In the genomic region with DNA sequence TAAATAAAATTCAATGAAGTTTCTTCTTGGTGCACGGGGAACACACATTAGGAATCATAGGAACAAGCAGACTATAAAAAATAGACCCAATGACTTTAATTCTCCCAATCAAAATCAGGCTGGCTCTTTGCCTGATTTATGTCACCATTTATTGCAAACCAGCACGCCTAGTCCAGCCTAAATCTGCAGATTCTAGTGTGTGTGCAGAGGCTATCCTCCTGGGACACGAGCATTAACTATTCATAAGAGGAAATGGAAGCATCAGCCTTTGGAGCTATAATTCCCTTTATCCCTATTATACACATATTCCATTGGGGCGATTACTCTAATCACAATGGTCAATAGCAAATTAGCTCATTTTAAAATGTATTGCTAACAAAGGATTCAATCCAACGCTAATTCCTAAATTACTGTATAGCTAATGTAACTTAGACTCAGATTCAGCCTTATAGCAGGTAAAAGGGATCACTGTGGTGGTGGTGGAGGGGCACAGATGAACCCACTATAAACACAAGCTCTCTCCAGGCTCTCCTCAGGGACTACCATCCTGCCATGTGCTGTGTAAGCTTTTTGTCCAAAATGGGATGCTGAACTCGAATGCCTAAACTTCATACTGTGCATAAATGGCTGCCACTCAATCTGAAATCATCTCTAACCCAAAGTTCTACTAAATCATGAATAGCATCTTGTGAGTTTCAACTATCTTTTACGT, we compare ENCODE assay signal across 20 mouse cellular contexts.
DNase-seq lines count a peak whose midpoint lies in the region; ATAC-seq and TF ChIP-seq lines count a peak whose summit lies in the region.
"Had no signal": no experiment of that assay in that cellular context is flagged by ENCODE, and none has a peak within 500 bp of the region (broad histone marks: within the 10 kb centered on the region; RNA-seq: fewer than 3 reads in every experiment).

No protein-coding gene starts in this region.

- H3K27me3 ChIP-seq in lung, embryonic 14.5 days (ENCODE audit: insufficient read depth, low read length): no peaks in the 10 kb centered on the region
- H3K27me3 ChIP-seq in neural tube, embryonic 11.5 days (ENCODE audit: control insufficient read depth, insufficient read depth, low read length): no peaks in the 10 kb centered on the region
- H3K27me3 ChIP-seq in midbrain, embryonic 16.5 days (ENCODE audit: control insufficient read depth, insufficient read depth, low read depth, low read length): no peaks in the 10 kb centered on the region
- H3K27me3 ChIP-seq: embryonic facial prominence, embryonic 13.5 days had no signal

- no peak overlapping the region for H3K27ac ChIP-seq in lung, embryonic 14.5 days (ENCODE audit: low read depth)
- no peak overlapping the region for H3K27ac ChIP-seq in neural tube, embryonic 11.5 days (ENCODE audit: low read depth, low read length)
- H3K27ac ChIP-seq in midbrain, embryonic 16.5 days (ENCODE audit: low read length): no peak overlapping the region
- H3K27ac ChIP-seq: embryonic facial prominence, embryonic 13.5 days; forebrain, embryonic 10.5 days; gastrocnemius, adult 2 months; heart, embryonic 10.5 days had no signal

- no peak overlapping the region for H3K9ac ChIP-seq in lung, embryonic 14.5 days
- no peak overlapping the region for H3K9ac ChIP-seq in neural tube, embryonic 11.5 days (ENCODE audit: low read length)
- no peak overlapping the region for H3K9ac ChIP-seq in midbrain, embryonic 16.5 days (ENCODE audit: low read depth, low read length)
- H3K9ac ChIP-seq: embryonic facial prominence, embryonic 13.5 days had no signal

- H3K9me3 ChIP-seq in lung, embryonic 14.5 days (ENCODE audit: low read depth, low read length): no peaks in the 10 kb centered on the region
- no peaks in the 10 kb centered on the region for H3K9me3 ChIP-seq in neural tube, embryonic 11.5 days (ENCODE audit: control insufficient read depth, low read length)
- H3K9me3 ChIP-seq in midbrain, embryonic 16.5 days (replicated peaks; ENCODE audit: control insufficient read depth, low read length, poor library complexity, severe bottlenecking): no peaks in the 10 kb centered on the region
- H3K9me3 ChIP-seq: embryonic facial prominence, embryonic 13.5 days; forebrain, embryonic 10.5 days; heart, embryonic 10.5 days had no signal

- WGBS in lung, embryonic 14.5 days: 74% methylated on average over 7 of the region's 7 CpGs
- WGBS in neural tube, embryonic 11.5 days: 80% methylated on average over 7 of the region's 7 CpGs
- WGBS in midbrain, embryonic 16.5 days: 64% methylated on average over 7 of the region's 7 CpGs

- no peak overlapping the region for H3K4me3 ChIP-seq in lung, embryonic 14.5 days (ENCODE audit: low read depth, low read length)
- no peak overlapping the region for H3K4me3 ChIP-seq in neural tube, embryonic 11.5 days (ENCODE audit: low read depth, low read length)
- no peak overlapping the region for H3K4me3 ChIP-seq in midbrain, embryonic 16.5 days (ENCODE audit: low read depth, low read length)
- H3K4me3 ChIP-seq: embryonic facial prominence, embryonic 13.5 days; forebrain, embryonic 10.5 days; gastrocnemius, adult 2 months; heart, embryonic 10.5 days had no signal

- intact Hi-C loops in heart, postnatal 25 days (cut with DNase I): no loop called here

- DNase-seq in heart, adult 11 months: peak; percentile 17
- no peak for DNase-seq in heart, postnatal 25 days (ENCODE audit: low spot score)
- DNase-seq in lung, embryonic 14.5 days: peak; percentile 20
- no peak for DNase-seq in lung, postnatal 14 days
- no peak for DNase-seq in neural tube, embryonic 11.5 days (ENCODE audit: low spot score)
- DNase-seq in neural tube, embryonic 10.5 days (ENCODE audit: extremely low spot score, low spot score): no peak
- DNase-seq in gastrocnemius, postnatal 10 days: no peak
- DNase-seq: adrenal gland, postnatal 10 days; cerebellum, adult 11-12 months; cerebellum, adult 9-10 months; cerebellum, postnatal 25 days; gastrocnemius, adult 2 months; gastrocnemius, postnatal 36 days; heart, adult 18-20 months; heart, postnatal 10 days had no signal

- no peak for ATAC-seq in lung, embryonic 14.5 days (ENCODE audit: insufficient read depth)
- ATAC-seq in neural tube, embryonic 11.5 days (ENCODE audit: insufficient read depth, low FRiP score, low TSS enrichment): 0 out of 2 replicates have a peak, but pooled peaks have one; percentile 25
- peak; percentile 45; the same call in 1 of the 2 replicates for ATAC-seq in midbrain, embryonic 16.5 days
- ATAC-seq: forebrain, embryonic 14.5 days had no signal

- no peaks in the 10 kb centered on the region for H3K36me3 ChIP-seq in lung, embryonic 14.5 days (ENCODE audit: insufficient read depth)
- H3K36me3 ChIP-seq in neural tube, embryonic 11.5 days (ENCODE audit: control insufficient read depth, insufficient read depth, low read length): no peaks in the 10 kb centered on the region
- H3K36me3 ChIP-seq in midbrain, embryonic 16.5 days (ENCODE audit: control insufficient read depth, insufficient read depth, low read length): no peaks in the 10 kb centered on the region
- H3K36me3 ChIP-seq: embryonic facial prominence, embryonic 13.5 days; forebrain, embryonic 10.5 days; heart, embryonic 10.5 days had no signal

- no peaks in the 10 kb centered on the region for H3K4me1 ChIP-seq in lung, embryonic 14.5 days (ENCODE audit: insufficient read depth)
- no peaks in the 10 kb centered on the region for H3K4me1 ChIP-seq in neural tube, embryonic 11.5 days (ENCODE audit: control insufficient read depth, insufficient read depth, low read length)
- 0 out of 2 replicates have a peak, but pooled peaks cover 2% of the 10 kb centered on the region for H3K4me1 ChIP-seq in midbrain, embryonic 16.5 days (ENCODE audit: control insufficient read depth, insufficient read depth, low read length)
- H3K4me1 ChIP-seq: forebrain, embryonic 10.5 days had no signal

- no peak for TF ChIP-seq CTCF in lung, embryonic 14.5 days (IDR thresholded peaks at IDR 0.05; ENCODE audit: low read depth)

- no peak overlapping the region for H3K4me2 ChIP-seq in lung, embryonic 14.5 days
- H3K4me2 ChIP-seq in neural tube, embryonic 11.5 days (ENCODE audit: low read depth): no peak overlapping the region
- no peak overlapping the region for H3K4me2 ChIP-seq in midbrain, embryonic 16.5 days (ENCODE audit: low read length)
- H3K4me2 ChIP-seq: embryonic facial prominence, embryonic 13.5 days had no signal

Comparison
In these comparisons a context has a peak if more than half of its experiments do, and no peak if none do; other contexts are left out.
1. DNase-seq: peak in heart, adult 11 months (single experiment) and lung, embryonic 14.5 days (single experiment); none in heart, postnatal 25 days (single experiment), lung, postnatal 14 days (single experiment), neural tube, embryonic 11.5 days (single experiment), neural tube, embryonic 10.5 days (single experiment) and gastrocnemius, postnatal 10 days (single experiment).